14 mouse cellular contexts compared by ENCODE assay signal in the genomic region with DNA sequence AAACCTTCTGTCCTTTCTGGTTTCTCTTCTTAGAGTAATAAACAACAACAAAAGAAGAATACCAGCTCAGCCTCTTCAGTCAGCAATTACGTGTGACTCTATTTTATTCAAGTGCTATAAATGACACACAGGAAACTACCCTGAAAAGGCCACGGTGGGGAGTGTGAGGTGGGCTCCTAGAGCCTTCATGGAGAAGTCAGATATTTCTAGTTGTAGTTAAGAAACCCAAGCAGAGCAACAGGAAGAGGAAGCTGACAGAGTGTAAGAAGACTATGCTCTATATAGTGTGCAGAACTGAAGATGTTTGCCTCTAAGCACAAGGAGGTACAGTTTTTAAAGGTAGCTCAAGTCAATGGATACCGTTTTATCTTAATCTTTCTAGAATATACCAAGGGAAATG.
"Had no signal": no experiment of that assay in that cellular context is flagged by ENCODE, and none has a peak within 500 bp of the region (broad histone marks: within the 10 kb centered on the region; RNA-seq: fewer than 3 reads in every experiment).

No protein-coding gene starts in this region.

- H3K4me1 ChIP-seq: midbrain, embryonic 10.5 days had no signal

- H3K9ac ChIP-seq: limb, embryonic 13.5 days; liver, embryonic 14.5 days; neural tube, embryonic 15.5 days had no signal

- H3K9me3 ChIP-seq: limb, embryonic 13.5 days; midbrain, embryonic 10.5 days; neural tube, embryonic 15.5 days had no signal

- H3K4me3 ChIP-seq: layer of hippocampus, adult 2 months; limb, embryonic 13.5 days; midbrain, embryonic 10.5 days; myocyte; neural tube, embryonic 15.5 days had no signal

- H3K27me3 ChIP-seq: limb, embryonic 13.5 days had no signal

- H3K36me3 ChIP-seq: limb, embryonic 13.5 days; midbrain, embryonic 10.5 days; neural tube, embryonic 15.5 days had no signal

- H3K27ac ChIP-seq: limb, embryonic 13.5 days; liver, embryonic 14.5 days; midbrain, embryonic 10.5 days; neural tube, embryonic 15.5 days had no signal

- DNase-seq: kidney, adult 2 months; kidney, postnatal 10 days; kidney, postnatal 4 days; left cerebral cortex, postnatal 4 days; lung, adult 18-20 months; midbrain, embryonic 14.5 days; thymus, adult 18-20 months; thymus, postnatal 14 days had no signal

- H3K4me2 ChIP-seq: limb, embryonic 13.5 days; neural tube, embryonic 15.5 days had no signal
